Mouse (Mus musculus): ENCODE results near the gene Treh. TPM values are rescaled to one million over a fixed set of nuclear protein-coding genes. Genes with fewer than 3 reads are reported as not detected.

The Treh gene
- not detected in 2 replicates for polyA plus RNA-seq (2012; rRNA removed)

GRCm38 (mm10) chr9:44673005-44673404 lies at the start of gene Treh:
Treh (plus strand) TSS chr9:44673233.

DNA sequence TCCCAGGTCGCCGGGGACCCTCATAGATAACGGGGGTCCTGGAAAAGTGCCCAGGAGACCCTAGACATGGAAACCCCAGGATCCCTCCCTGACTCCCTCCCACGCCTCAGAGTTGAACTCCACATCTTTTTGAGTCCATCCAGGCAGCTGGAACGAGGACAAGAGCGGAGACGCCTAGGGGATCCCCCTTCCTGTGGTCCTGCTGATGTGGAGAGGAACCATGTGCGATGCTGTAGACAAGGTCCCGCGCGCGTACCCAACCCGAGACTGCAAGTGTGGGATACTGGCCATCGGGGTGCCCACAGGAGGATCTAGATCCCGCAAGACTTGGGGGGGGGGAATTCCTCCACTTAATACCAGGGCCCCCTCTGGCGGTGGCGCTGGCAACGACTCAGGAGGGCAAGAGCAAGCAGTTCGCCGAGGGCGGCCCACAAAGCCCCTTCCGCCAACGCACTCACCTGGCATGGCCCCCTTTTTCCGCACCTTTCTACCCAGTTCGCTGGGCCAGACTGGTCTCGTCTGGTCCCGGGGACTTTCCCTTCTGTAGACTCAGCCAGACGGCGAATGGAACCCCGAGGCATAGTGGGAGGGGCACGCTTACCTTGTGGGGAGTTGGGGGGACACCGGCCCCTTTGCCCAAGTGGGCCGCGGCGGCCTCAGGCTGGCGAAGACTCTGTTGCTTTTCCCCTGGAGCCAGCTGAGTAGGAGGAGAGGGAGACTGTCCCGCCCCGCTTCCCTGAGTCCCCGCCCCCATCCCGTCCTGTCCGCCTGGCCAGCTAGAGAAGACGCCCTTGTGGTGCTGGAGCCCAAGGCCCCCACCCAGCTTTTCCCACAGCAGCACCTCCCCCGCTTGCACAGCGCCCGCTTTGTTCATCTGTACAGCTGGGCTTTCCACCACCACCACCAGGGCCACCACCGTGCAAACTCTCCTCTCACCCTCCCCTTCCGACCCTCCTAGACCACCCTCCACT lies 61.8 kb downstream of the Treh start, which contains the start of gene Phldb1:
Gene Phldb1, minus strand, starts transcription at position 675 of the 971 bp plus-strand sequence.

Other genes with a start within 250 kb of the Treh start
- gene Foxr1, start 232.1 kb upstream of the Treh start, polyA plus RNA-seq (2012; rRNA removed), result not detected in 2 replicates
- 0.11 and 0.43 TPM in 2 replicates for gene Upk2, start 218.3 kb upstream of the Treh start, polyA plus RNA-seq (2012; rRNA removed)
- gene Bcl9l, start 190.4 kb upstream of the Treh start, polyA plus RNA-seq (2012; rRNA removed), result 15.7 and 19.1 TPM in 2 replicates
- gene Cxcr5, start 111.4 kb upstream of the Treh start, polyA plus RNA-seq (2012; rRNA removed), result not detected in 2 replicates
- gene Ddx6, start 68.3 kb upstream of the Treh start, polyA plus RNA-seq (2012; rRNA removed), result 52.3 and 67.1 TPM in 2 replicates
- gene Phldb1, start 62.0 kb downstream of the Treh start, polyA plus RNA-seq (2012; rRNA removed), result 88.9 and 184 TPM in 2 replicates
- 97.4 and 105 TPM in 2 replicates for gene Arcn1, start 94.6 kb downstream of the Treh start, polyA plus RNA-seq (2012; rRNA removed)
- gene Ift46, start 94.7 kb downstream of the Treh start, polyA plus RNA-seq (2012; rRNA removed), result 126 and 128 TPM in 2 replicates
- 3.8 and 6.6 TPM in 2 replicates for gene Tmem25, start 126.1 kb downstream of the Treh start, polyA plus RNA-seq (2012; rRNA removed)
- gene Ttc36, start 129.8 kb downstream of the Treh start, polyA plus RNA-seq (2012; rRNA removed), result 0.83 and 0.94 TPM in 2 replicates
- gene Kmt2a, start 208.1 kb downstream of the Treh start, polyA plus RNA-seq (2012; rRNA removed), result 17.7 and 21.7 TPM in 2 replicates
- gene Atp5l, start 247.5 kb downstream of the Treh start, polyA plus RNA-seq (2012; rRNA removed), result 255 and 521 TPM in 2 replicates

Measured in central nervous system, embryonic 11.5 days (tissue).